Mouse (Mus musculus) monocyte, adult 2 months (primary cell): ENCODE measurements around the gene Olfr1253.

Experiments used
- DNase-seq, 2 experiments: peaks; one replicate each; pipeline ENCODE4 v3.0.0; 2022; ENCODE audit warnings: low spot score in 2 of 2, low read depth in 1 of 2

The Olfr1253 gene

DNA sequence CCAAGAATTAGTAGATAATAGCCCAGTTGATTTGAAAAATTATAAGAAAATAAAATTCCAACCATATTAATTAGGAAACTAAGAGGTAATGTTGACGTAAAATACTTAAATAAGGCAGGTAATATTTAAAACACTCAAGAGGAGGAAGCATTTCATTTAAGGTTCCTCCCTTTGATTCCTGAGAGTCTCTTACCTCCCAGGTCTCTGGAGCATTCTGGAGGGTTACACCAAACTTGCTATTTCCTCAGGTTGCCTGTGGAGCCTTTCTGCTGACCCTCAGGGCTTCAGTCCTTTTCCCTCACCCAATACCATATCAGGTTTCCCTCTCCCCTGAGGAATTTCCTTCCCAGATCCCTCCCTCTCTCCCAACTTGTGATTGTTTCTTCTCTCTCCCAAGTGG lies at the start of gene Olfr1253:
Olfr1253 (minus strand) TSS at position 101 of the 400 bp plus-strand sequence.
- DNase-seq: no peak

GRCm38 (mm10) chr2:89799583-89799982 lies 42.7 kb upstream of the Olfr1253 start:
- DNase-seq: no peak

DNA sequence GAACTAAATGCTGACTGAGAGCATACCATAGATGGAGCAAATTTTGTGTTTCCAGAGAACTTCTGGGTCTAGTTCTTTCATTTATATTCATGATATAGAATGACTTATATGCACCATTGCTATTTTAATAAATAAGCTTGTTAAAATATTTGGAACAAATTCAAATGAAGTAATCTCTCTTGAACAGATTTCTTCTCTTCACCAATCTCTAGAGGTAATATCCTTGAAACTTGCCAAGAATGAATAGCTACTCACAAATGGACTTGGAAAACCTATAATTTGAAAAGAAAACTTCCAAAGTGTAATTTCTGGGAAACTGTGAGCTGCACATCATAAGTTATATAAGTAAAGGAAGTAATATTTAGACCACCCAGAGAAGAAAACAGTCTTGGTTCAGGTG lies 36.6 kb upstream of the Olfr1253 start, which contains the start of gene Olfr1254:
Olfr1254 (minus strand) TSS at position 101 of the 400 bp plus-strand sequence.
- DNase-seq: no peak

- DNase-seq: no peak
Observed at GRCm38 (mm10) chr2:89724912-89725311, 32.0 kb downstream of the Olfr1253 start, which contains the start of gene Olfr1252. TSS of gene Olfr1252 (minus strand) at chr2:89725012.
